Mouse (Mus musculus) cerebellum, adult 2 months (tissue): ENCODE data around the gene Fkbp6.

Experiments used
- CTCF ChIP-seq: fragments of 200-500 bp; IDR thresholded peaks from 2 replicates; pipeline ENCODE4 v1.5.1; 2011; ENCODE audit warnings: low read depth, mild to moderate bottlenecking, control low read depth, low read length, moderate library complexity, borderline replicate concordance; ENCODE audit not compliant: insufficient read depth
- POLR2A ChIP-seq: fragments of 200-500 bp; IDR thresholded peaks from 2 replicates; pipeline ENCODE4 v1.6.1; 2011; ENCODE audit warnings: low read length, control low read depth, borderline replicate concordance; ENCODE audit not compliant: insufficient read depth

GRCm38 (mm10) chr5:135242136-135242535 lies 107.7 kb downstream of the Fkbp6 start:
- no peak for TF ChIP-seq CTCF
- TF ChIP-seq POLR2A = no peak
